Mouse (Mus musculus) stomach, postnatal 0 days (tissue): ENCODE results near the gene Sytl3.
"Not testable (repeated sequence)": the region's sequence is repeated elsewhere in the genome, so short reads cannot be mapped to it uniquely, and the experiment has no call there.

ENCODE experiments used
- CTCF ChIP-seq: IDR thresholded peaks from 2 replicates; pipeline ENCODE4 v1.5.1; 2016; ENCODE audit warnings: antibody characterized with exemption, low read depth, mild to moderate bottlenecking, moderate library complexity
- EP300 ChIP-seq: optimal IDR thresholded peaks from 2 replicates; pipeline ENCODE3; 2016; ENCODE audit warnings: antibody characterized with exemption

DNA sequence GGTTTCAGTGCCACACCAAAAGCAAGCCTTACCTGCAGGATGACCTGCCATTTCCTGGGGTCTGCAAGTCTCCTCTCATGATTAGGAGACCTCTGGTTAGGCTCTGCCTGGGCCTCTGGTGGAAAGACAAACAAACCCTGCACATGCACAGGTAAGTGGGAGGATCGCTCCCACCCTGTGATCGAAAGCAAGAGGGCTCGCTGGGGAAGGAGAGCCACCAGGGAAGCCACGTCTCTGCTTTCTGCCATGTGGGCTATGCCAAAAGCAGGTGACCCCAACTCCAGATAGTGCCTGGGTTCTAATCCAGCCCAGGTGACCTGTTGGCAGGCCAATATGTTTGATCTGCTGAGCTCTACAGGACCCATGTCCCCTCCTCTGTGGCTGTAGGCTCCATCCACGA lies 47.6 kb downstream of the Sytl3 start:
- not testable (repeated sequence) for TF ChIP-seq CTCF, EP300
